ENCODE assay signal across 12 mouse cellular contexts in genomic region chr8:107404057-107404456, GRCm38 (mm10). TPM values are rescaled to one million over a fixed set of nuclear protein-coding genes. Genes with fewer than 3 reads are reported as not detected.
DNase-seq lines count a peak whose midpoint lies in the region; ATAC-seq and TF ChIP-seq lines count a peak whose summit lies in the region.
"Had no signal": no experiment of that assay in that cellular context is flagged by ENCODE, and none has a peak within 500 bp of the region (broad histone marks: within the 10 kb centered on the region; RNA-seq: fewer than 3 reads in every experiment).

No protein-coding gene starts in this region.

- H3K9ac ChIP-seq in heart, embryonic 12.5 days: no peak overlapping the region
- peak overlapping the region; percentile 16; the same call in 1 of the 2 replicates for H3K9ac ChIP-seq in CH12.LX (ENCODE audit: insufficient read depth, low read depth)
- H3K9ac ChIP-seq in liver, embryonic 14.5 days (replicated peaks): peak overlapping the region; percentile 81

- dilution Hi-C loops in CH12.LX (cut with MboI; ENCODE audit: extremely low pct_ligation_motif_present, extremely low pct_unique_long_range_greater_than_20kb, low sequenced_read_pairs): no loop called here

- peaks cover 5% of the 10 kb centered on the region; the same call in 1 of the 2 replicates for H3K4me1 ChIP-seq in heart, embryonic 12.5 days (replicated peaks)
- H3K4me1 ChIP-seq in CH12.LX (ENCODE audit: control insufficient read depth in 1 of 2, insufficient read depth in 2 of 2): peaks cover 5 to 49% of the 10 kb centered on the region in 2 experiments; a peak in 2 of 4 replicates
- peaks cover 30 to 39% of the 10 kb centered on the region in 2 experiments for H3K4me1 ChIP-seq in liver, embryonic 14.5 days (replicated peaks; ENCODE audit: control insufficient read depth in 2 of 2, insufficient read depth in 2 of 2, low read length in 1 of 2)
- peaks cover 8% of the 10 kb centered on the region; the same call in 1 of the 2 replicates for H3K4me1 ChIP-seq in cerebellum, adult 2 months (ENCODE audit: control insufficient read depth, insufficient read depth, low read length)
- peaks cover 11% of the 10 kb centered on the region for H3K4me1 ChIP-seq in thymus, adult 2 months (replicated peaks; ENCODE audit: control insufficient read depth, insufficient read depth, low read length)

- H3K4me3 ChIP-seq in heart, embryonic 12.5 days: no peak overlapping the region
- peak overlapping the region in 2 of 3 experiments; percentile 37 to 48 for H3K4me3 ChIP-seq in CH12.LX (replicated peaks in 1 of 3; ENCODE audit: low read depth in 2 of 3, low read length in 2 of 3, poor library complexity in 1 of 3)
- peak overlapping the region; percentile 59 to 65 for H3K4me3 ChIP-seq in liver, embryonic 14.5 days (ENCODE audit: insufficient read depth in 1 of 2, low read depth in 2 of 2, low read length in 2 of 2)
- H3K4me3 ChIP-seq in cerebellum, adult 2 months (replicated peaks; ENCODE audit: insufficient read depth, low read depth, low read length): no peak overlapping the region
- no peak overlapping the region for H3K4me3 ChIP-seq in thymus, adult 2 months (ENCODE audit: control insufficient read depth, insufficient read depth, low read length)

- no peak for ATAC-seq in heart, embryonic 12.5 days (ENCODE audit: insufficient number of reproducible peaks, low FRiP score)
- peak; percentile 1; the same call in 1 of the 2 replicates for ATAC-seq in liver, embryonic 14.5 days (ENCODE audit: insufficient read depth)

- H3K79me2 ChIP-seq in CH12.LX (replicated peaks; ENCODE audit: control insufficient read depth, extremely low read depth, insufficient read depth, poor library complexity, severe bottlenecking): no peaks in the 10 kb centered on the region

- 56% methylated on average over 4 of the region's 4 CpGs for WGBS in heart, embryonic 12.5 days
- WGBS in liver, embryonic 14.5 days (ENCODE audit: insufficient replicate concordance): 64% methylated on average over 4 of the region's 4 CpGs
- WGBS in cerebellum, adult 2 months: 91% methylated on average over 4 of the region's 4 CpGs
- 90% methylated on average over 4 of the region's 4 CpGs for WGBS in thymus, adult 2 months

- TF ChIP-seq RAD21 in CH12.LX (IDR thresholded peaks at IDR 0.05; ENCODE audit: low read depth, low read length): no peak

- no peaks in the 10 kb centered on the region for H3K9me3 ChIP-seq in heart, embryonic 12.5 days (replicated peaks)
- H3K9me3 ChIP-seq in CH12.LX (replicated peaks; ENCODE audit: low read length): no peaks in the 10 kb centered on the region
- H3K9me3 ChIP-seq in liver, embryonic 14.5 days (ENCODE audit: control insufficient read depth, low read length): no peaks in the 10 kb centered on the region

- no peak for TF ChIP-seq EP300 in CH12.LX (IDR thresholded peaks at IDR 0.05; ENCODE audit: low read length)
- no peak for TF ChIP-seq EP300 in liver, embryonic 14.5 days (IDR thresholded peaks at IDR 0.05; ENCODE audit: low read depth)

- intact Hi-C loops in heart, postnatal 36 days (cut with DNase I): no loop called here

- H3K27ac ChIP-seq in heart, embryonic 12.5 days (ENCODE audit: poor library complexity, severe bottlenecking): peak overlapping the region; percentile 47; the same call in 1 of the 2 replicates
- H3K27ac ChIP-seq in CH12.LX (ENCODE audit: insufficient read depth, low read depth): no peak overlapping the region; the same call in 1 of the 2 replicates
- peak overlapping the region; percentile 99 for H3K27ac ChIP-seq in liver, embryonic 14.5 days
- no peak overlapping the region for H3K27ac ChIP-seq in cerebellum, adult 2 months (ENCODE audit: insufficient read depth, low read length)
- H3K27ac ChIP-seq in thymus, adult 2 months (ENCODE audit: control insufficient read depth, insufficient read depth, low read length): no peak overlapping the region

- in situ Hi-C loops in CH12.LX (cut with MboI; ENCODE audit: low pct_ligation_motif_present, low pct_unique_long_range_greater_than_20kb, low sequenced_read_pairs): no loop called here

- no peak for TF ChIP-seq POLR2A in CH12.LX (IDR thresholded peaks at IDR 0.05; ENCODE audit: low read depth, low read length)
- no peak for TF ChIP-seq POLR2A in cerebellum, adult 2 months (IDR thresholded peaks at IDR 0.05; ENCODE audit: borderline replicate concordance, insufficient read depth, low read length)
- no peak for TF ChIP-seq POLR2A in thymus, adult 2 months (IDR thresholded peaks at IDR 0.05; ENCODE audit: control insufficient read depth, extremely low read depth, insufficient read depth, low read length, poor library complexity)

- no peaks in the 10 kb centered on the region for H3K27me3 ChIP-seq in heart, embryonic 12.5 days (replicated peaks)
- H3K27me3 ChIP-seq in CH12.LX (replicated peaks): no peaks in the 10 kb centered on the region
- no peaks in the 10 kb centered on the region for H3K27me3 ChIP-seq in liver, embryonic 14.5 days (ENCODE audit: control insufficient read depth, insufficient read depth, low read length)
- H3K27me3 ChIP-seq in cerebellum, adult 2 months (ENCODE audit: control insufficient read depth, insufficient read depth, low read length): no peaks in the 10 kb centered on the region
- no peaks in the 10 kb centered on the region for H3K27me3 ChIP-seq in thymus, adult 2 months (ENCODE audit: control insufficient read depth, insufficient read depth, low read length)

- TF ChIP-seq CTCF in CH12.LX (conservative IDR thresholded peaks at IDR 0.05 in 1 of 2, IDR thresholded peaks at IDR 0.05 in 1 of 2; ENCODE audit: low read depth in 2 of 2, low read length in 2 of 2): no peak
- no peak for TF ChIP-seq CTCF in liver, embryonic 14.5 days (IDR thresholded peaks at IDR 0.05; ENCODE audit: low read depth)
- TF ChIP-seq CTCF in cerebellum, adult 2 months (IDR thresholded peaks at IDR 0.05; ENCODE audit: borderline replicate concordance, insufficient read depth, low read depth, low read length): no peak
- no peak for TF ChIP-seq CTCF in thymus, adult 2 months (IDR thresholded peaks at IDR 0.05; ENCODE audit: borderline replicate concordance, control insufficient read depth, extremely low read depth, insufficient read depth, low read length, poor library complexity)

- H3K36me3 ChIP-seq in heart, embryonic 12.5 days: peaks cover 10% of the 10 kb centered on the region
- H3K36me3 ChIP-seq in CH12.LX (replicated peaks in 1 of 2; ENCODE audit: control insufficient read depth in 1 of 2, insufficient read depth in 1 of 2, low read length in 1 of 2): peaks cover 0 to 23% of the 10 kb centered on the region in 2 experiments
- H3K36me3 ChIP-seq in liver, embryonic 14.5 days (replicated peaks; ENCODE audit: control insufficient read depth, insufficient read depth, low read depth): no peaks in the 10 kb centered on the region
- no peaks in the 10 kb centered on the region for H3K36me3 ChIP-seq in thymus, adult 2 months (ENCODE audit: control insufficient read depth, insufficient read depth, low read length)

- peak overlapping the region; percentile 68; the same call in 1 of the 2 replicates for H3K4me2 ChIP-seq in heart, embryonic 12.5 days
- peak overlapping the region; percentile 89; the same call in 1 of the 2 replicates for H3K4me2 ChIP-seq in CH12.LX (ENCODE audit: insufficient read depth, low read depth, poor library complexity, severe bottlenecking)
- H3K4me2 ChIP-seq in liver, embryonic 14.5 days (ENCODE audit: low read depth): peak overlapping the region; percentile 92

- no peak for DNase-seq in heart, postnatal 36 days
- DNase-seq in CH12.LX (ENCODE audit: extremely low read depth) (no peak), ZHBTc4 (ENCODE audit: low read depth, low spot score) (peak; percentile 47)
- peak in 1 of 3 experiments; percentile 20 for DNase-seq in liver, embryonic 14.5 days (ENCODE audit: low read depth in 3 of 3, low spot score in 3 of 3)
- DNase-seq in cerebellum, adult 2 months: no peak
- no peak for DNase-seq in thymus, postnatal 4 days
- DNase-seq in thymus, adult 2 months: no peak
- DNase-seq: cerebellum, adult 18-20 months; gastrocnemius, postnatal 25 days; heart, postnatal 14 days; right cerebral cortex, postnatal 14 days had no signal

TF ChIP-seq in CH12.LX, 34 proteins besides CTCF, POLR2A, EP300 and RAD21 (continues in another document):
- TF ChIP-seq ZNF384 (IDR thresholded peaks at IDR 0.05; ENCODE audit: low read depth, low read length): no peak
- no peak for TF ChIP-seq ZC3H11A (IDR thresholded peaks at IDR 0.05; ENCODE audit: low read depth, low read length)
- TF ChIP-seq USF2 (conservative IDR thresholded peaks at IDR 0.05; ENCODE audit: low read depth, low read length): no peak

RNA-seq across cellular contexts. Expression of gene Nqo1, which starts 1.1 kb away (rescaled TPM):
- polyA plus RNA-seq in heart, embryonic 12.5 days (2016; fragmentation: Nextera tagmentation; extraction: Ambion mirVana): 4.8 and 5.6 TPM in 2 replicates
- total RNA-seq in heart, postnatal 36 days (2021): 10 to 100 TPM; 33.2 to 57.3 TPM
- total RNA-seq in CH12.LX (2012; rRNA removed): 1.6 and 1.9 TPM in 2 replicates
- 0.94 and 1.1 TPM in 2 replicates for total RNA-seq in CH12.LX (2014; rRNA removed)
- 23.8 and 24.6 TPM in 2 replicates for polyA plus RNA-seq in CH12.LX (2012; ENCODE audit: insufficient read length, low read depth)
- 6.6 and 6.9 TPM in 2 replicates for polyA plus RNA-seq in liver, embryonic 14.5 days (2012; rRNA removed)
- 15.1 and 19.0 TPM in 2 replicates for polyA plus RNA-seq in liver, embryonic 14.5 days (2014; fragmentation: Nextera tagmentation; extraction: Ambion mirVana)
- polyA plus RNA-seq in cerebellum, adult 2 months (2012; rRNA removed): 7.9 and 10.3 TPM in 2 replicates
- 6.7 and 12.8 TPM in 2 replicates for polyA plus RNA-seq in thymus, adult 2 months (2012; rRNA removed)

RNA-seq across cellular contexts. Expression of gene Nob1, which starts 20.8 kb away (rescaled TPM):
- 47.0 and 50.5 TPM in 2 replicates for polyA plus RNA-seq in heart, embryonic 12.5 days (2016; fragmentation: Nextera tagmentation; extraction: Ambion mirVana)
- total RNA-seq in heart, postnatal 36 days (2021): 10 to 100 TPM; 21.6 to 24.1 TPM
- 73.0 and 73.1 TPM in 2 replicates for total RNA-seq in CH12.LX (2012; rRNA removed)
- total RNA-seq in CH12.LX (2014; rRNA removed): 17.2 and 21.4 TPM in 2 replicates
- 109 and 117 TPM in 2 replicates for polyA plus RNA-seq in CH12.LX (2012; ENCODE audit: insufficient read length, low read depth)
- polyA plus RNA-seq in liver, embryonic 14.5 days (2012; rRNA removed): 24.6 and 30.9 TPM in 2 replicates
- 16.0 and 18.5 TPM in 2 replicates for polyA plus RNA-seq in liver, embryonic 14.5 days (2014; fragmentation: Nextera tagmentation; extraction: Ambion mirVana)
- 57.8 and 60.8 TPM in 2 replicates for polyA plus RNA-seq in cerebellum, adult 2 months (2012; rRNA removed)
- 46.5 and 52.2 TPM in 2 replicates for polyA plus RNA-seq in thymus, adult 2 months (2012; rRNA removed)

RNA-seq across cellular contexts. Expression of gene Wwp2, which starts 32.1 kb away (rescaled TPM):
- polyA plus RNA-seq in heart, embryonic 12.5 days (2016; fragmentation: Nextera tagmentation; extraction: Ambion mirVana): 37.6 and 40.7 TPM in 2 replicates
- 10 to 100 TPM; 23.9 to 26.1 TPM for total RNA-seq in heart, postnatal 36 days (2021)
- total RNA-seq in CH12.LX (2012; rRNA removed) (19.7 and 20.7 TPM in 2 replicates), CH12.LX (2014; rRNA removed) (13.5 and 16.3 TPM in 2 replicates)
- 29.7 and 30.3 TPM in 2 replicates for polyA plus RNA-seq in CH12.LX (2012; ENCODE audit: insufficient read length, low read depth)
- polyA plus RNA-seq in liver, embryonic 14.5 days (2012; rRNA removed): 12.1 and 14.7 TPM in 2 replicates
- polyA plus RNA-seq in liver, embryonic 14.5 days (2014; fragmentation: Nextera tagmentation; extraction: Ambion mirVana): 28.0 and 33.7 TPM in 2 replicates
- polyA plus RNA-seq in cerebellum, adult 2 months (2012; rRNA removed): 32.4 and 33.9 TPM in 2 replicates
- polyA plus RNA-seq in thymus, adult 2 months (2012; rRNA removed): 78.0 and 79.8 TPM in 2 replicates

Comparison
In these comparisons a context has a peak if more than half of its experiments do, and no peak if none do; other contexts are left out.
1. H3K27ac ChIP-seq: peak in heart, embryonic 12.5 days (single experiment) and liver, embryonic 14.5 days (single experiment); none in CH12.LX (single experiment), cerebellum, adult 2 months (single experiment) and thymus, adult 2 months (single experiment).
2. H3K4me3 ChIP-seq: peak in CH12.LX (2 of 3) and liver, embryonic 14.5 days (2 of 2); none in heart, embryonic 12.5 days (single experiment), cerebellum, adult 2 months (single experiment) and thymus, adult 2 months (single experiment).
3. Peak in every context shown above with its lines, with median percentiles within 50 percentile points of each other: H3K4me2 ChIP-seq.